Mouse (Mus musculus) thymus, adult 2 months (tissue): ENCODE measurements around the gene Gfra1. TPM values are rescaled to one million over a fixed set of nuclear protein-coding genes. Genes with fewer than 3 reads are reported as not detected.

ENCODE experiments used
- DNase-seq: peaks from one replicate; pipeline ENCODE4 v3.0.0; 2021
- H3K27ac ChIP-seq: fragments of 200-500 bp; 2 replicates; pipeline ENCODE4 v1.5.1; 2012; ENCODE audit warnings: low read length, control low read depth; ENCODE audit not compliant: control insufficient read depth, insufficient read depth
- H3K27me3 ChIP-seq: fragments of 200-500 bp; 2 replicates; pipeline ENCODE4 v1.6.1; 2012; ENCODE audit warnings: mild to moderate bottlenecking, low read length, moderate library complexity, mixed read lengths; ENCODE audit not compliant: control insufficient read depth, insufficient read depth
- H3K36me3 ChIP-seq: fragments of 200-500 bp; 2 replicates; pipeline ENCODE4 v1.6.1; 2012; ENCODE audit warnings: mild to moderate bottlenecking, low read length, moderate library complexity; ENCODE audit not compliant: control insufficient read depth, insufficient read depth
- H3K4me1 ChIP-seq: fragments of 200-500 bp; replicated peaks from 2 replicates; pipeline ENCODE4 v1.6.1; 2012; ENCODE audit warnings: low read length; ENCODE audit not compliant: control insufficient read depth, insufficient read depth
- H3K4me3 ChIP-seq: fragments of 200-500 bp; 2 replicates; pipeline ENCODE4 v1.5.1; 2012; ENCODE audit warnings: mild to moderate bottlenecking, low read length, control low read depth, moderate library complexity; ENCODE audit not compliant: control insufficient read depth, insufficient read depth
- CTCF ChIP-seq: fragments of 200-500 bp; IDR thresholded peaks from 2 replicates; pipeline ENCODE4 v1.5.1; 2012; ENCODE audit warnings: mild to moderate bottlenecking, control low read depth, low read length, moderate library complexity, borderline replicate concordance; ENCODE audit not compliant: control insufficient read depth, poor library complexity, insufficient read depth; ENCODE audit errors: extremely low read depth
- POLR2A ChIP-seq: fragments of 200-500 bp; IDR thresholded peaks from 2 replicates; pipeline ENCODE4 v1.6.1; 2012; ENCODE audit warnings: mild to moderate bottlenecking, low read length, control low read depth, moderate library complexity; ENCODE audit not compliant: control insufficient read depth, poor library complexity, insufficient read depth; ENCODE audit errors: extremely low read depth
- WGBS: fragments of 180-500 bp; shearing (Covaris S2); methylation state at CpG from one replicate; pipeline ENCODE4 v1.1.7; 2018; 5-methylcytosine and 5-hydroxymethylcytosine counted together
- polyA plus RNA-seq: library from polyadenylated mRNA; depleted of rRNA; stranded (reverse); fragments of >200 nt; gene quantifications from 2 replicates; pipeline ENCODE4 v1.2.3, GENCODE M21; 2012

Gene Gfra1
- polyA plus RNA-seq, 1 experiment = 7.0 TPM

GRCm38 (mm10) chr19:58388851-58389447 is 66.8 kb downstream of the Gfra1 start:
- no peaks in the 10 kb centered on the region for H3K36me3 ChIP-seq
- peaks cover 28% of the 10 kb centered on the region for H3K4me1 ChIP-seq
- no peak for DNase-seq
- TF ChIP-seq POLR2A (no peak), CTCF (no peak)
- no peak overlapping the region for H3K27ac ChIP-seq
- 83% methylated on average over 18 of the region's 18 CpGs for WGBS
- no peaks in the 10 kb centered on the region for H3K27me3 ChIP-seq
- H3K4me3 ChIP-seq = no peak overlapping the region

- no peak overlapping the region for H3K4me3 ChIP-seq
- H3K4me1 ChIP-seq = peaks cover 26% of the 10 kb centered on the region
- H3K27ac ChIP-seq = no peak overlapping the region
- no peak for TF ChIP-seq POLR2A
- TF ChIP-seq CTCF = no peak
- no peaks in the 10 kb centered on the region for H3K36me3 ChIP-seq
- 95% methylated on average over 3 of the region's 3 CpGs for WGBS
- DNase-seq = no peak
- H3K27me3 ChIP-seq = no peaks in the 10 kb centered on the region
Observed at GRCm38 (mm10) chr19:58383273-58383672, 72.4 kb downstream of the Gfra1 start.

GRCm38 (mm10) chr19:58382535-58382934 is 73.2 kb downstream of the Gfra1 start:
- no peak for DNase-seq
- TF ChIP-seq POLR2A (no peak), CTCF (no peak)
- Histone ChIP-seq H3K27ac (no peak overlapping the region), H3K4me3 (no peak overlapping the region), H3K4me1 (peaks cover 33% of the 10 kb centered on the region), H3K36me3 (no peaks in the 10 kb centered on the region), H3K27me3 (no peaks in the 10 kb centered on the region)
- WGBS = 99% methylated on average over 7 of the region's 7 CpGs

- TF ChIP-seq POLR2A (no peak), CTCF (no peak)
- Histone ChIP-seq H3K36me3 (no peaks in the 10 kb centered on the region), H3K27me3 (no peaks in the 10 kb centered on the region), H3K4me3 (no peak overlapping the region), H3K4me1 (peaks cover 39% of the 10 kb centered on the region), H3K27ac (no peak overlapping the region)
- DNase-seq = no peak
- WGBS = 32% methylated on average over 8 of the region's 8 CpGs
Observed at GRCm38 (mm10) chr19:58377969-58378368, 77.7 kb downstream of the Gfra1 start.

- DNase-seq = peak; percentile 35
- Histone ChIP-seq H3K27ac (no peak overlapping the region), H3K4me3 (no peak overlapping the region), H3K4me1 (peaks cover 39% of the 10 kb centered on the region), H3K27me3 (no peaks in the 10 kb centered on the region), H3K36me3 (no peaks in the 10 kb centered on the region)
- WGBS = 3% methylated on average over 8 of the region's 8 CpGs
- TF ChIP-seq CTCF (no peak), POLR2A (no peak)
Observed at GRCm38 (mm10) chr19:58376675-58377102, 79.0 kb downstream of the Gfra1 start.

- no peak for DNase-seq
- Histone ChIP-seq H3K4me1 (peaks cover 33% of the 10 kb centered on the region), H3K4me3 (no peak overlapping the region), H3K27me3 (no peaks in the 10 kb centered on the region), H3K27ac (no peak overlapping the region), H3K36me3 (no peaks in the 10 kb centered on the region)
- TF ChIP-seq POLR2A = no peak
- TF ChIP-seq CTCF = no peak
- 91% methylated on average over 5 of the region's 5 CpGs for WGBS
Observed at GRCm38 (mm10) chr19:58374648-58375047, 81.1 kb downstream of the Gfra1 start.

- peaks cover 32% of the 10 kb centered on the region for H3K4me1 ChIP-seq
- no peak for DNase-seq
- H3K4me3 ChIP-seq = no peak overlapping the region
- 54% methylated on average over 4 of the region's 4 CpGs for WGBS
- TF ChIP-seq POLR2A = no peak
- no peak for TF ChIP-seq CTCF
- no peak overlapping the region for H3K27ac ChIP-seq
- no peaks in the 10 kb centered on the region for H3K27me3 ChIP-seq
- H3K36me3 ChIP-seq = no peaks in the 10 kb centered on the region
Observed at GRCm38 (mm10) chr19:58374155-58374554, 81.6 kb downstream of the Gfra1 start.
